Mouse (Mus musculus) right cerebral cortex, postnatal 36 days (tissue): ENCODE data around the gene Cpne7.

ENCODE experiments used
- DNase-seq, 2 experiments: peaks; one replicate each; pipeline ENCODE4 v3.0.0; 2022; ENCODE audit warnings: low spot score in 2 of 2, mixed read lengths in 1 of 2

Gene Cpne7

DNA sequence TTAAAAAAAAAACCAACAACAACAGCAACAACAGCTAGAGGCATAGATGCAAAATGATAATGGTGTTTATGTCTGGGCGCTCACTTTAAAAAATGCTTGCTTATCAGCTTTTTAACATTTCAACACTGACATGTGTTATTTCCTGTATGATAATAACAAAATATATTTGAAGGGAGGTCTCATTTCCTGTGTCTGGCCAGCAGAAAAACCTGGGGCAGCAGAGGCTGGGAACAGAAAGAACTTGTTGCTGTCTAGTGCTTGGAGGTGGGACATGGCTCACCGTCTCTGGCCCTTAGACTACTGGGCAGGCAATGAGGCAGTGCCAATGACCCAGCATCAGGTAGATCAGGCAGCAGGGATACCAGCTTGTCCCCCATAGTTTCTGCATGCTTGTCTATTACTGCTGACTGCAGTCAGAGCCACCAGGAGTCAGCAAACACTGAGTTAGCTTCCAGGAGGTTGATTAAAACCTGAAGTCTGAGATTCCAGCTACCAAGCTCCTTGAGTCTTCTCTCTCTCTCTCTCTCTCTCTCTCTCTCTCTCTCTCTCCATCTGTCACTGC lies 3.2 kb upstream of the Cpne7 start:
- DNase-seq: no peak

DNA sequence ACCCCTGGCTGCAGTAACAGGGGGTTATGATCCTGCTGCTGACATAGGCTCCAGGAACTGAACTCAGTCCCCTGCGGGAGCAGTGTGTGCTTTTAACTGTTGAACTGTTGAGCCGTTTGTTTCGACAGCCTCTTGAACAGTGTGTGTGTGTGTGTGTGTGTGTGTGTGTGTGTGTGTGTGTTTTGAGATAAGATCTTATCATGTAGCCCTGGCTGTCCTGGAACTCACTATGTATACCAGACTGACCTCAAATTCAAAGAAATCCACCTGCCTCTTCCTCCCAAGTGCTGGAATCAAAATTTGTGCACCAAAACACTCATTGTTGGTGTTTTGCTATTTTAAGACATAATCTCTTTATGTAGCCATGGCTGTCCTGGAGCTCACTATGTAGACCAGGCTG lies 2.5 kb upstream of the Cpne7 start:
- no peak for DNase-seq

DNA sequence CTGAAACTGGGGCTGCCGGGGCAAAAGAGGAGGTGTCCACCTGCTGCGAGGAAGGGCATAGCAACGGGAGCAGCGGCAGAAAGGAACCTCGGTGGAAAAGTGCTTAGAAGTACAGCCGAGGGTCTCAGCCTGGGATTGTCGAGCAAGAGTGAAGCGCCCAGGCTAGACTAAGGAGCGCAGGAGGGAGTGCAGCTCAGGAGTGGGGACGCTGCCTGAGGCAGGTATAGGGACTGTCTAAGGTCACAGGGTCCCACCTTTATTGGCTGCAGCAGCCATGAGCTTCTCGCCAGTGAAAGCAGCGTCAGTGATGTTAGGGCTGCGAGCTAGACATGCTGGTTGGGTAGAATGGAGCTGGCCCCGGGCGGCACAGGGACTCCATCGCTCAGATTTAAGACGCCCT lies 570 bp downstream of the Cpne7 start:
- no peak for DNase-seq

DNA sequence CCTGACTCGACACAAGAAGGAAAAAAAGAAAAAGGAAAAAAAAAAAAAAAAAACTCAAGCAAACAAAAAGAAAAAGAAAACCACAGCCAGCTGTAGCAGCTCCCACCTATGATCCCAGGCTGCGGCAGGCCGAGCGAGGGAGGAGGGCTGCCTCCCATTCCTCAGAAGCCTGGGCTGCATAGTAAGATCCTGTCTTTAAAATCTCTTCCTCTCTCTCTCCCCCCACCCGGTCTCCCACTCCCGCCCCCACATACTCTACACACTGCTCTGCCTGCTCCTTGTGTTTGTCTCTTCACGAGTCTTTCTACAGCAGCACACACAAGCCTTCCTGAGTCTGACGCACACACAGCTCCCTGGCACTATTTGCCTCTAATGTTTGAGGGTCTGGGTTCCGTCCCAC lies 4.9 kb downstream of the Cpne7 start:
- peak in 1 of 2 experiments; percentile 25 for DNase-seq

DNA sequence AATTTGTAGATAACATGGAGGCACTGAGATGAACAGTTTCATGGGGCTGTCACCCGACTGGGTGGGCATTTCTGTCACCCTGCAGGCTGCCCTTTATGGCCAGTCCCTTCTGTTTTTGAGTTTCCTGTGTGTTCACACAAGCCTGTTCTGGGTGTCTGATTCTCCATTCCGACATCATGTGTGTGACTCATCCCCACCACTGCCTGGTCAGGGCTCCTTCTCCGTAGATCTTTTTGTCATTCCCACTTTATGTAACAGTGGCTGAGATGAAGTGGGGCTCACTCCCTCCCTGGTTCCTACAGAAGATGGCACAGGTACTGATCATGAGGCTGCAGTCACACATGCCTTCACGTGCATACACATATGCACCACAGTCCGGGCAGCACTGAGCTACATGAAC lies 5.5 kb downstream of the Cpne7 start:
- DNase-seq: no peak

DNA sequence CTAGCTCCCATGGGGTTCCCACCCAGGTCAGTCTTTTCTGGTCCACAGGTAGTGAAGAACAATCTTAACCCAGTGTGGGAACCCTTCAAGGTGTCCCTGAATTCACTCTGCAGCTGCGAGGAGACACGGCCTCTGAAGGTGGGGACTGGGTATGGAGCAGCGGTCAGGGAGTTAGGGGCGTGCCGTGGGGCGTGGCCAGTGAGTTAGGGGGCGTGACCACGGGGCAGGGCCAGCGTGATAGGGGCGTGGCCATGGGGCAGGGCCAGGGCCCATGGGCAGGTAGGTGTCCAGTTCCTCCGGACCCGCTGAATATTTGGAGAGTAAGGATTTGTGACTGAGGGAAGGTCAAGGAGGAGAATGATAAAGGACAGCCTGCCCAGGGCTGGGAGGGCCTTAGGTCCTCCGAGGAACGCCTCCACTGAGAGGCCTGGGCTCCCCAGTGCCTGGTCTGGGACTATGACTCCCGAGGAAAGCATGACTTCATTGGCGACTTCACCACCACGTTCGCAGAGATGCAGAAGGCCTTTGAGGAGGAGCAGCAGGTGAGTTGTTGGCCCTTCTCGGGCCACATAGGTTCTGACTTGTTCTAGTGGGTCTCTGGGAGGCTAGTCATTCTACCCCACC lies 9.1 kb downstream of the Cpne7 start:
- no peak for DNase-seq

DNA sequence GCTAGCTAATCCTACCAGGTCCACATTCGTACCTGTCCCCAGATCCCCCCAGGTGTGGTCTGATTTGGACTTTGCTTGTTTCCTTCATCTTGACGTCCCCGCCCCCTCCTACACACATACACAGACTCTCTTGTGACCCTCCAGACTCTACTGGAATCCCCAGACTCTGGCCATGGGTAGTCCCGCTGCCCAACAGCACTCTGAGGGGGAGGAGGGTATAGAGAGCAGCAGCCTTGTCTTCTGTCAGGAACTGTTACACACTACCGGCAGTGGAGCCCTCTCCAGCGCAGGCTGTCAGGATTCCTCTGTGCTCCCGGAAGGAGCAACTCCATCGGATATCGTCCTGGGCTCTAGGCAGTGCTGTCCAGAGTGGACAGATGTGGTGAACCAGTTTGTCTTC lies 13.9 kb downstream of the Cpne7 start:
- no peak for DNase-seq

DNA sequence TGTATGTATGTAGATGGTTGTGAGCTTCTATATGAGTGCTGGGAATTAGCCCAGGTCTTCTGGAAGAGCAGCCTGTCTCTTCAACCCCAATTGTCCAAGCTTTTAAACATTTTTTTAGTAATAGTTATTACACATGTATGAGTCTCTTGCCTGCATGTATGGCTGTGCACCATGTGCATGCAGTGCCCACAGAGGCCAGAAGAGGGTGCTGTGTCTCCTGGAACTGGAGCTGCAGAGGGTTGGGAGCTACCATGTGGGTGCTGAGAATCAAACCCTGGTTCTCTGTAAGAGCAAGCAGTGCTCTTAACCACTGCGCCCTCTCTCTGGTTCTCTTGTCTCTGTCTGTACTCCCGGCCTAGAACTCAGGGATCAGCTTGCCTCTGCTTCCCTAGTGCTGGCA lies 15.8 kb downstream of the Cpne7 start:
- DNase-seq: no peak

DNA sequence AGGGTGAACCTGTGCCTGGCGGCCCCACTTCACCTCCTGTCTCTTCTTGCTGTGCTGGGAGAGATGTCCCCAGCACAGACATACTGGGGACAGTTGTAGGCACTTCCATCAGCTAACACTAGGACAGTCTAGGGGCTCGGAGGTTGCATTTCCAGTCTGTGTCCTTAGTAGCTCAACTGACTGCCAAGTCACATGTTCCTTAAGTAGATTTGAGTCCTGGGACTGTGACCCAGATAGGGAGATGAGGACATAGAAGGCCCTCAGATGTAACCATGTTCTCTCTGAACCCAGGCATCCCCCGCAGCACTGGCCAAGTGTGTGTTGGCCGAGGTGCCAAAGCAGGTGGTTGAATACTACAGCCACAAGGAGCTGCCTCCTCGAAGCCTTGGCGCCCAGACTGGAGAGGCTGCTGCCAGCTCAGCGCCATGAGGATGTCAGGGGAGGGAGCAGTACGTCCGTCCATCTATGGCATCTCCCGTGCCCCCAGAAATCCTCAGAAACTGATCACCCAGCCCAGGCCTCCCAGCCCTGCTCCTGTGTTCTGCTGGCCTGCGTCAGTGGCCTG lies 17.1 kb downstream of the Cpne7 start:
- no peak for DNase-seq

DNA sequence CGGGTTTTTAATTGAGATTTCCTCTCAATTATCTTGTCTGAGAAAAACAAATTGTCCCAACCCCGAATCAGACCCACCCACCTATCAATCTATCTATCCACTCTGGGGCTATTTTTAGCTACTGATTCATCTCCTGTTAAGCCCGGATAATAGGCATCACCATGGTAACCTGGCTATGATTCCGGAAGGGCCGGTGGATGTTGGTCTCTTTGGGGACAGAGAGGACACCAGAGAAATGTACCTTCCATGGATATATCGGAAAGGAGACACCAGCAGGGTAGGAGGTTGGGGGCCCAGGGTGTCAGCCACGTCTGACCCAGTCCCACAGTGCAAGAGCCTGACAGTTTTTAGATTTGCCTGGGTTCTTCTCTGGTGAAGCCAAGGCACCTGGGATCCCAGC lies 18.2 kb downstream of the Cpne7 start:
- no peak for DNase-seq

DNA sequence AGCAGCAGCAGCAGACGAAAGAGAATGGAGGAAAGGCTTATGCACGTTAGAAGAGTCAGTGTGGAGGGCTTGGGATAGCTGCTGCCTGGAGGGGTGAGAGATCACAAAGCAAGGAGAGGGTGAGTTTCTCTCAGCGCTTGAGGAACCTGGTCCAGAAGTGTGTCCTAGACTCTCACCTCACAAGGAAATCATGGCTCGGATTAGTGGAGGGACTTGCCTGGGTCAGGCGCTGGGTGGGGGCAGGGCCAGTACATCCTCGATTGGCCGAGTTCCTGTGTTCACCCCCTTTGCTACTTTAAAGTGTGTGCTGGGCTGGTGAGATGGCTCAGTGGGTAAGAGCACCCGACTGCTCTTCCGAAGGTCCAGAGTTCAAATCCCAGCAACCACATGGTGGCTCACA lies 18.6 kb downstream of the Cpne7 start:
- DNase-seq: no peak

DNA sequence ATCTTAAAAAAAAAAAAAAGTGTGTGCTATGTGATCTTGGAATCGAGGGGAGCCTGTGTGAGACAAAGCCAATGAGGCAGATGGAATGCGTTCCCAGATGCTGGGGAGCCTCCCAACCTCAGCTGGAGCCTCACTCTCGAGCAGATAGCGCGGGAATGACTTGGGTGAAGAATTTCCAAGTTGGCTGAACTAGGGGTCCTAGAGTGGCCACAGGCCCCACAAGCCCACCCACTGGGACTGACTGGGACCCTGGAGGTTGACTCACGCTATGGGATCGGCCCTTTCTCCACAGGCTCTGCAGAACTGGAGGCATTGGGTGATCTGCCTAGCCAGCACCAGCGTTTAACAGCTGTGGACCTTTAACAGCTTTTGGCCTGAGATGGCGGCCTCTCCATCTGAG lies 19.1 kb downstream of the Cpne7 start:
- no peak for DNase-seq

DNA sequence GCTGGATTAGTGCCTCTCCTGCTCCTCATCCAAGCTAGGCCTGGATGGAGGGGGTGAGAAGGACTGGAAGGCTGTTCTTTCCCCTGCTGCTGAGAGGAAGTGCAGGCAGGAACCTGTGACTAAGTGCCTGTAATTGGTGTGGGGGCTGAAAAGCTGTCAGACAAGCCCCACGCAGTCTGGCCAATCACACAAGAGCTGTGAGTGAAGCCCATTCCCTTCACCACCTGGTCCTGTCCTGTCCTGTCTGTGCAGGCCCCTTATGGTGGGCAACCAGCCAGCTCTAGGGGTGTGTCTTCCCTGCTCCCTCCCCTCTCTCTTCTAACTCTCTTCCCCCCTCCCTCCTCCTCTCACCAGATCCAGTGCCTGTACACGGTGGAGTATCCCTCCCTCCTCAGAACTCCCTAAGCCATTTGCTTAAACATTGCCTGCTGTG lies 20.5 kb downstream of the Cpne7 start:
- DNase-seq: peak; percentile 57 to 77

DNA sequence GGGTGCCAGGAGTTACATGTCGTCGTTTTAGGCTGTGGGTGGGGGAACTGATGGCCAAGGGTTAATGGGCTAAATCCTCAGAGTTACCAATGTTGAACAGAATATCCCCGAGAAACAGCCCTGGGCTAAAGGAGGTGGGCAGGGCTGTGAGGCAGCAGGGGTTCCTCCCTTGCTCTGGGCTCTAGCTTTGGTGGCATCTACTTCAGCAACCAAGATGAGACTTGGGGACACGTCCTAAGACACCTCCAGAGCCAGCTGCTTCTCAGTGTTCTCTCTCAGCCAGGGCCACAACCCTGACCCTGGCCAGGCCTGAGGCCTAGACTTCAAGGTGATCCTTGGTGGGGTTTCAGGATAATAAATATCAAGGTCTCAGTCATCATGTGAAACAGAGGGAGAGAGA lies 21.6 kb downstream of the Cpne7 start:
- DNase-seq: no peak

DNA sequence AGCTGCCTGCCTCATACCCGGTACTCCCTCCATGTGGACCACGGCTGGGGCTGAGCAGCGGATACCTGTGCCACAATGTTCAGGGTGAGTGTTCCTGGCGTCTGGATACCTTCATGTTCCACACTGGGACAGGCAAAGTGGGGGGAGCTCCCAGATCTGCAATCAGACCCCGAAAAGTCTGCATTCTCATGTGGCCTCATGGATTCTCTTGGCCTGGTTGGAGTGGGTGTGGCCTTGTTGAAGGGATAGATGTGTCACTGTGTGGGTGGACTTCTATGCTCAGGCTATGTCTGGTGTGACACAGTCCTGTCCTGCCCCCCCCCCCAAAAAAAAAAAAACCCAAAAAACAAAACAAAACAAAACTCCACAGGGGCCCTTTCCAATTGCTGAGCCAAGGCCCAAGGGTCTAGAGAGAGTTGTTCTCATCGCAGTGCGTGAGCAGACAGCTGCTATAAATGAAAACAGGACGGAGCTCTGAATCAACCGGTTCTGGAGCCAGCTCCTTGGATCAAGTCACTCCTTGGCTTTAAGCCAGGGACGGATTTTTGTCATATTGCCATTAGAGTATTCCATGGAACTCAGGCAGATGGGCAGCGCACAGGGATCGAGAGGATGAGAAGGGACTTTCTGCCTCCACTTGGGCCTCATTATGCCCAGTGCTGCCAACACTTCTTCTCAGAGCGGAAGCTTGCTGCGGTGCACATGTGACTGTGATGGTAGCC lies 24.7 kb downstream of the Cpne7 start:
- DNase-seq: peak; percentile 58 to 66

DNA sequence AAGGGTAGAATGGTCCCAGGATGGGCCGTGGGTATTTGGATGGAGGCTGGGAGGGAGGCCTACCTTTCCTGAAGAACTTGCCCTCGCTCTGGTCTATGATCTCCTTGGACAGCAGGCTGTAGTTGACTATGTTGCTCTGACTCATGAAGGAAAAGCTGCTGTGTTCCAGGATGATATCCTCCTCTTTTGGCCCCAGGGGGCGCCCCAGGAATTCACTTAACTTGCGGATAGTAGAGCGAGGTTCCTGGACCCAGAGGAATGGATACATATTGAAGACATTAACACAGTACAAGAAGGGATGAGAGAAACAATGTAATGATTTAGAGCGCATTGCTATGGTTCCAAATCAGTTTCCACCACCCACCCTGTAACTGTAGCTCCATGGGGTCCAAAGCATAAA lies 28.1 kb downstream of the Cpne7 start:
- DNase-seq: no peak

DNA sequence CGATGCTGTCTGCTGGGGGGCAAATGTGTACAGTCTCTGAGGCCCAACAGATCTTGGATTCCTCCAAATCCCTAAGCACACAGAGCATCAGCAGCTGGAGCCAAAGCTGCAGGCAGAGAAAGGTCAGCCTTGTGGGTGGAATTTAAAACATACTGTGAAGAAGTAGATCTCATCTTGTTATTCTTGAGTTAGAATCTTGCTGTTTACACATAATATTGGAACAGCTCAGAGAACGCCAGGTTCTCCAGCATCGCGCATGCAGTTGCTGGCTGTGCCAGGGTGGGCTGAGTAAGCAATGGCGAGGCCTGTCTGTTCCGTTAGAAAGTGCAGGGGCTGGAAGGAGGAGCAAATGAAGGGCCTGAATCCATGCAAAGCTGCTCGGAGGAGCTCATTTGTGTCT lies 29.2 kb downstream of the Cpne7 start:
- peak in 1 of 2 experiments; percentile 23 for DNase-seq

DNA sequence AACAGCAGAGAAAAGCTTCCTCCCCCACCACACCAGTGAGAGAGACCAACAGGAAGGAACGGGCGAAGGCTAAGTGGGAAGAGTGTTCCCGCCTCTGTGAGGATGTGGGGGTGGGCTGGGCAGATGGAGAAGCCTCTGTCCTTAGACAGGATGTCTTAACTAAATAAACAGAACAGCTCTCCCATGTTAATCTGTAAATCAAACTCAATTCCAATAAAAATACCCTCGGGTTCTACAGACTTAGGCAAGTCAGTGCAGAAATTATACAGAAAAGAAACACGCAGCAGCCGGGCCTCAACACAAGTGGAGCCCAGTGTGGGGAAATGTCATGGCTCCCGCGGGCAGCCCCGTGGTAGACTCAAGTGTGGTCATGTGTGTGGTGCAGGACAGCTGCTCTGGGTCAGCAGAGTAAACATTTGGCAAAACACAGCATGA lies 33.6 kb downstream of the Cpne7 start:
- peak in 1 of 2 experiments; percentile 40 for DNase-seq

DNA sequence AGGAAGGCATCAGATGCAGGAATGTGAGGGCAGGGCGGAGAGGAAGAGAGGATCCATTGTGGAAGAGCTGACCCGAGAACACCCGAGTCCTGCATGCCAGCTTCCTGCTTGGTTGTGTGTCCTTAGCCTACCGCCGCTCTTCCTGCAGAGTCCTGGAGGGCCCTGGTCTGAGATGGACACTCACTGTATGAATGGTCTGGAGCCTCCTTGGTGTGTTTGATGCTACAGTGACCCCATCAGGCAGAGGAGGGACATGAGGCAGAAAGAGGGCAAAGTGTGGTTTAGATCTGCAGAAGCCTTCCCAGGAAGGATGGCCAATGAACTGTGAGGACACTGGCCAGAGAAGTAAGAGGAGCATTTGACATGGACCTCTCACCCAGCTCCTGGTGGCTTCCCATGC lies 38.0 kb downstream of the Cpne7 start:
- no peak for DNase-seq

DNA sequence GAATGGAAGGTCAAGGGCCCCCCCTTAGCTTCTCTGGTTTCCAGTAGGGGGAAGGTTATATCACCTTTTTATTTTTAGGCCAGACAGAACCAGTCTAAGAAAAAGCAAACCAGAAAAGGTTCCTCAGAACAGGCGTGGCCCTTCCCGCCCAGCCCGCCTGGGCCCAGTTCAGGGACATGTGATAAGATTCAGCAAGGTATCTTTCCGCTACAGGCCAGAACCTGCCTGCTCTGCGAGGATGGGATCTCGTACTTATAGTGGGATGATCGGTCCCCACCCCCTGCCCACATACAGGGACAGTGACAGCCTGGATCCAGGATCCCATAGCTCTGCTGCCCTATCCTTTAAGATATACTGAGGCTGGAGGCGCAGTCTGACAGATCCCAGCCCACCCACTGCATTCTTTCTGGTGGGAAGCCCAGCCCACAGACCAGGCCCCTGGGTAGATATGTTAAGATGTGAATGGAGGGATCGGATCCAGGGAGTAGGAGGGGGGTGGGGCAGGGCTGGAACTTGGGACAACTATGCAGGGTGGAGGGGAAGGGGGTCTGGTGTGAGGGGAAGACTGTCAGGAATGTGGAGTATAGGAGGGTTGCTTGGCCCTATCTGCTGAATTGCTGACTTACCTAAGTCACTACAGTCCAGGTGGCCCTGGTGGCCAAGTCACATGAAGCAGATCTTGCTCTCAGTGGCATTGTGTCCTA lies 39.0 kb downstream of the Cpne7 start:
- DNase-seq: no peak

DNA sequence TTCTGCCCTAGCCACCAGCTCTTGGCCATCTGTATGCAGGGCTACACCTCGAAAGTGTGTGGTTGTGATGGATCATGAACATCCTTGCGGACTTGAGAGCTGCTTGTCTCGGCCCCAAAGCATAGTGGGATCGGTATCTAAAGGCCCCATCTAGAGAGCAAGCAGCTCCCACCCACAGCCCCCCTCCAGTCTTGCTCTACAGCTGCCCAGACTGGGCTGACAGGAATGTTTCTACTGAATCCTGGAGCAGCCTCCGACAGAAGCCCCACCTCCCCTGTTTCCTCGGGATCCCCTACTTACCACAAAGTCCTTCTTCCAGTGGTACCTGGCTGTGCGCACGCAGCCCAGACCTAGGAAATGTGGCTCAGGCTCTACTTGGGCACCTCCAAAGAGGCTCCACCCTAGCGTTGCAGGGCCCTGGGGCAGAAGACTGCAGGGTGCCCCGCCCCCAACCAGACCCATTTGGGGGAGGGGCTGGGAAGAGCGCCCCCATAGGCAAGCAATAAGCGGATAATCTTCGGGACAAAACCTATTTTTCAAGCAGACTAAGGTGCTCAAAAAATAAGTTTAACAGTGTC lies 40.8 kb downstream of the Cpne7 start, which contains the start of gene Sult5a1:
Gene Sult5a1, minus strand, starts transcription at position 428 of the 578 bp plus-strand sequence.
- DNase-seq: no peak

DNA sequence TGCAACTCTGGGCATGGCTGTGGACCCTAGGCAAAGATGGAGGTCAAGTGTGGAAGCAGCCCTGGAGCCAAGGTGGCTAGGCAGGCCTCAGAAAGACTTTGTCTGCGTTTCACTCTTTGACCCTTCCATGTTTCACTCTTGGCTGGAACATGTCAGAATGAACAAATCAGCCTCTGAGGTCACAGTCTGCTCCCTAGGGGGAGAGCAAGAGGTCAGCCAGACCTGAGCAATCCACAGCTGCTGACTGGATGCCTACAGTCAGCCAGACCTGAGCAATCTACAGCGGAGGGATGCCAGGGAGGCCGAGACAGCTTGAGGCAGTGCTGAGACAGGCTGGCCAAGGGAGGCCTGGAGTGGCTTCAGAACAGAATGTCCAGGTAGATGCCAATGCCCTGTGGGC lies 64.2 kb downstream of the Cpne7 start:
- DNase-seq: no peak
